Mouse (Mus musculus) effector memory CD4-positive, alpha-beta T cell, adult 7 months (primary cell): Measurements from ENCODE around the gene Slc24a4. TPM values are rescaled to one million over a fixed set of nuclear protein-coding genes. Genes with fewer than 3 reads are reported as not detected.

ENCODE experiments used
- polyA plus RNA-seq: library from polyadenylated mRNA; unstranded; fragments of 100-300 nt; shearing (Covaris generic); gene quantifications from one replicate; pipeline ENCODE4 v1.2.1, GENCODE M21; 2017

Slc24a4 gene
- polyA plus RNA-seq, result 0.22 TPM

GRCm38 (mm10) chr12:102128081-102128790 is at the start of gene Slc24a4:
Gene Slc24a4, plus strand, starts transcription at chr12:102128733.

GRCm38 (mm10) chr12:102282763-102283482 is 154.4 kb downstream of the Slc24a4 start, which contains the start of gene Rin3:
Gene Rin3, plus strand, starts transcription at chr12:102283048.

Other genes with a start within 250 kb of the Slc24a4 start
- gene Trip11, start 215.5 kb upstream of the Slc24a4 start, polyA plus RNA-seq, result 90.9 TPM
- gene Atxn3, start 170.5 kb upstream of the Slc24a4 start, polyA plus RNA-seq, result 24.4 TPM
- 32.2 TPM for gene Cpsf2, start 152.7 kb upstream of the Slc24a4 start, polyA plus RNA-seq
- gene Rin3, start 154.3 kb downstream of the Slc24a4 start, polyA plus RNA-seq, result 51.5 TPM